Mouse (Mus musculus) right cerebral cortex, adult 18-20 months (tissue): ENCODE measurements around the gene Dctn2.
A peak's percentile ranks its signal among the peaks of the same experiment; 100 is the strongest.
"Not testable (repeated sequence)": the region's sequence is repeated elsewhere in the genome, so short reads cannot be mapped to it uniquely, and the experiment has no call there.

Experiments used
- DNase-seq: peaks from one replicate; pipeline ENCODE4 v3.0.0; 2022; ENCODE audit warnings: mixed read lengths

The Dctn2 gene

GRCm38 (mm10) chr10:127290307-127290929 is 24.2 kb downstream of the Dctn2 start:
- DNase-seq: peak; percentile 100

- peak; percentile 52 for DNase-seq
Measured at GRCm38 (mm10) chr10:127290930-127291880, 25.0 kb downstream of the Dctn2 start.

- no peak for DNase-seq
Measured at GRCm38 (mm10) chr10:127291881-127292638, 25.9 kb downstream of the Dctn2 start.

GRCm38 (mm10) chr10:127292987-127293538 is 26.9 kb downstream of the Dctn2 start:
- DNase-seq: no peak

GRCm38 (mm10) chr10:127293590-127294113 is 27.5 kb downstream of the Dctn2 start:
- DNase-seq: no peak

GRCm38 (mm10) chr10:127294895-127295510 is 28.8 kb downstream of the Dctn2 start:
- DNase-seq: no peak

GRCm38 (mm10) chr10:127295986-127296794 is 30.0 kb downstream of the Dctn2 start:
- no peak for DNase-seq

GRCm38 (mm10) chr10:127297015-127297871 is 31.1 kb downstream of the Dctn2 start:
- no peak for DNase-seq

GRCm38 (mm10) chr10:127300361-127300760 is 34.2 kb downstream of the Dctn2 start:
- DNase-seq: no peak

- no peak for DNase-seq
Measured at GRCm38 (mm10) chr10:127303136-127303535, 37.0 kb downstream of the Dctn2 start.

- DNase-seq: not testable (repeated sequence)
Measured at GRCm38 (mm10) chr10:127309167-127309566, 43.0 kb downstream of the Dctn2 start.

GRCm38 (mm10) chr10:127310523-127311475 is 44.6 kb downstream of the Dctn2 start:
- no peak for DNase-seq

GRCm38 (mm10) chr10:127311476-127312355 is 45.5 kb downstream of the Dctn2 start, which contains the start of gene Mars:
Gene Mars (minus strand): TSS chr10:127311786.
- peak; percentile 98 for DNase-seq

- DNase-seq: peak; percentile 71
Measured at GRCm38 (mm10) chr10:127312356-127312676, 46.1 kb downstream of the Dctn2 start.

GRCm38 (mm10) chr10:127312858-127313257 is 46.7 kb downstream of the Dctn2 start:
- no peak for DNase-seq

GRCm38 (mm10) chr10:127313516-127313915 is 47.3 kb downstream of the Dctn2 start:
- not testable (repeated sequence) for DNase-seq

- DNase-seq: not testable (repeated sequence)
Measured at GRCm38 (mm10) chr10:127314950-127315349, 48.8 kb downstream of the Dctn2 start.

- DNase-seq: no peak
Measured at GRCm38 (mm10) chr10:127317277-127317676, 51.1 kb downstream of the Dctn2 start.
